Mouse (Mus musculus) heart, postnatal 4 days (tissue): Measurements from ENCODE around the gene Sap18. TPM values are rescaled to one million over a fixed set of nuclear protein-coding genes. Genes with fewer than 3 reads are reported as not detected.
"Not testable (repeated sequence)": the region's sequence is repeated elsewhere in the genome, so short reads cannot be mapped to it uniquely, and the experiment has no call there.

Experiments used
- DNase-seq: peaks from one replicate; pipeline ENCODE4 v3.0.0; 2021
- microRNA-seq, 2 experiments: library from miRNA; unstranded; fragments of <30 nt; microRNA quantifications; one replicate each; pipeline ENCODE4 v1.2.0; 2021 to 2022
- total RNA-seq, 2 experiments: library from RNA; stranded (reverse); gene quantifications; 2 replicates each; pipeline ENCODE4 v1.2.3; 2021

The Sap18 gene
- total RNA-seq, 2 experiments from 2014 or later = 77.1 to 91.9 TPM

GRCm38 (mm10) chr14:57825788-57826751 is 28.1 kb downstream of the Sap18 start, which contains the start of the genes Ska3 and Mrpl57:
TSS of gene Ska3 (minus strand) at chr14:57826185.
TSS of gene Mrpl57 (plus strand) at chr14:57826234.
- peak; percentile 96 for DNase-seq

DNA sequence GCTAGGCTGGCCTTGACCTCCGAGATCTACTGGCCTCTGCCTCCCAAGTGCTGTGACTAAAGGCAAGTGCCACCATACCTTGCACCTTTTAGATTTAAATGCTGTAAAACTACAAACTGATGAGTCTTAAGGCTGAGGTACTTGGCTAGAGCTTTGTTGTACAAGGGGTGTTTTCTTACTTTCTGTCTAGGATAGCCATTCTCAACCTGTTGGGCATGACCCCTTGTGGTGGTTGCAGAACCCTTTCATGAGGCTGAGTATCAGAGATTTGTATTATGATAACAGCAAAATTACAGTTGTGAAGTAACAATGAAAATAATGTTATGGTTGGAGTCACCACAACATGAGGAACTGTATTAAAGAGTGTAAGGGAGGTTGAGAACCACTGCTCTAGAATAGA is 29.3 kb downstream of the Sap18 start:
- DNase-seq = no peak

DNA sequence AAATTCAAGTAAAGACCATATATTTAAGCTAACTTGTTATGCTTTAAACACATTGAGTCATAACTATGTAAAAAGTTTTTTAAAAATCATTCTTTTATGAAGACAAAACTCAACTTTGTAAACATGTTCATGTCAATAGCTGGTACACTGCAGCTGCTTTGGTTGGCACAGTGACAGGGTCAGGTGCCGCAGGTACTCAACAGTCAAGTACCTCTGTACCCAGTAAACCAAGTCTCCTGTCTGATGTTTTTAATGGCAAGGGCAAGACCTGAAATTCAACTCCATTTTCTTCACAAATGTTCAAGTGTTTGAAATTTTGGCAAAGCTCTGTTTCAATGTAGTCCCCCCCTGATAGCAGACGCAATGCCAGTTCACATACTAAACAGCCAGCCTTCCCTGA is 35.5 kb downstream of the Sap18 start:
- DNase-seq = no peak

DNA sequence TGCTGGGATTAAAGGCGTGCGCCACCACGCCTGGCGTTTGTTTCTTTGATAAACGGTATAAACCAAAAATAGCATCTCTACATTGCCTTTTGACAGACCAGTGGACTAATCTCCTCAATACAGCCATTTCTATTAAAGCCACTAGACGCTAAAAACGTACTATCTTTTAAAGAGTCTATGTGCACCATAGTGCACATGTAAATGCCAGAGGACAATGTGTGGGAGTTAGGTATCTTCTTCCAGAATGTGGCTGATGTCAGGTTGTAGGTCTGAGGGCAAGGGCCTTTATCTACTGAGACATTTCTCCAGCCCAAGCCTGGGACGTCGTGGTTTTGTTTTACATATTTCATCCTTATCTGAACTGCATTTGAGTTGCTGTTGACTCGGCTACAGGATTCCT is 37.2 kb downstream of the Sap18 start:
- DNase-seq = no peak

DNA sequence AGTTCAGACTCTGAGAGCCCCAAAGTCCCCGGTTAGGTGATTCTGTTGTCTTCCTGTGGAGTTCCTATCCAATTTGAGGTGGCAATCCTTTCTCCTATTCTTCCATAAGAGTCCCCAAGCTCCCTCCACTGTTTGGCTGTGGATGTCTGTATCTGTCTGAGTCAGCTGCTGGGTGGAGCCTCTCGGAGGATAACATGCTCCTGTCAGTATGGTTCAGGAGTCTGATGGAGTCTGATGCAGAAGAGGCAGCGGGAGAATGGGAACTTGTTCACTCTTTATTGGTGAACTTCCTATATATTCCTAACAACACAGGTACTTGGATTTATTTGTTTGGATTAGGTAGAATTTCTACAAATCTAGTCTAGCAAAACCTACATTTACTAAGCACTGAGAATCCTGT is 46.6 kb downstream of the Sap18 start:
- DNase-seq = no peak

GRCm38 (mm10) chr14:57848061-57848460 is 50.1 kb downstream of the Sap18 start:
- DNase-seq = not testable (repeated sequence)

GRCm38 (mm10) chr14:57848646-57849045 is 50.7 kb downstream of the Sap18 start:
- DNase-seq = no peak

- no peak for DNase-seq
These were observed 52.4 kb downstream of the Sap18 start for GRCm38 (mm10) chr14:57850330-57850729.

DNA sequence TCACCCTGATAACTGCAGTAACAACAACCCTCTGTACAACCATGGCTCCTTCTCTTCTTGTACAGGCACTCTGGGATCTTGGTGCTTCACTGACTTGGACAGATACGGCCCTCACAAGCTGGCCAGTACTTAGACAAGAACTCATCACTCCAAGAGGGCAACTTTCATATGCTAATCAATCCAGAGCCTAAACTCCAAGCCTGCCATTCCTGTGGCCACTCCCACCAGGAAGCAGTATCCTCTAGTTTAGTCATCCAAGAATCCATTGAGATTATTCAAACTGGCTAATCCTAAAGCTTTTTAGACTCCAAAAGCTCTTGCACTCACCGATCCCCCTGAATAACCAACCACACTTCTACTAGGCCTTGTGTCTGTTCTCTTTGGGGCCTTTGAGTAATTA is 55.0 kb downstream of the Sap18 start:
- DNase-seq = no peak

DNA sequence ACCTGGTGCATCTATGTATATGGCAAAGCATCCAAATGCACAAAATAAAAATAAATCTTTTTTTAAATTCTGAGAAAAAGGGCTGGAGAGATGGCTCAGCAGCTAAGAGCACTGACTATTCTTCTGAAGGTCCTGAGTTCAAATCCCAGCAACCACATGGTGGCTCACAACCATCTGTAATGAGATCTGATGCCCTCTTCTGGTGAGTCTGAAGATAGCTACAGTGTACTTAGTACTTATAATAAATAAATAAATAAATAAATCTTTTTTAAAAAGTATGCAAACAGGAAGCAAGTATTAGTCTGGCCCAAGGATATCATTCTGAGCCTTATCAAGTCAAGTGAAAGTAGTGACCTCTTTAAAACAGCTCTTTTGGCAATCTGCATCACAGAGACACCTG is 58.1 kb downstream of the Sap18 start:
- DNase-seq = not testable (repeated sequence)

Small RNA genes within 50 kb of the gene (microRNA-seq; reads per million reads assigned to microRNA genes)
- gene Mir3077 = 0.69 to 1.2 reads per million in 2 experiments

Other genes starting within 250 kb of the Sap18 start
- gene Eef1akmt1, start 226.6 kb upstream of the Sap18 start, total RNA-seq = 10 to 100 TPM; 29.3 to 30.7 TPM
- 10 to 100 TPM; 19.9 to 21.9 TPM for gene Xpo4, start 132.8 kb upstream of the Sap18 start, total RNA-seq
- gene Gm49361, start 52.1 kb upstream of the Sap18 start, total RNA-seq = under 1 TPM; 0.36 to 0.50 TPM
- gene Lats2, start 39.8 kb upstream of the Sap18 start, total RNA-seq = 10 to 100 TPM; 53.8 to 56.0 TPM
- 10 to 100 TPM in 1 of 2 experiments, 1 to 10 TPM in 1; 9.0 to 10.9 TPM for gene Ska3, start 28.0 kb downstream of the Sap18 start, total RNA-seq
- 10 to 100 TPM; 67.3 to 84.0 TPM for gene Mrpl57, start 28.1 kb downstream of the Sap18 start, total RNA-seq
- 10 to 100 TPM; 26.2 to 27.7 TPM for gene Zdhhc20, start 92.1 kb downstream of the Sap18 start, total RNA-seq
- 10 to 100 TPM; 70.5 to 73.4 TPM for gene Micu2, start 201.1 kb downstream of the Sap18 start, total RNA-seq